Mouse (Mus musculus): Measurements from ENCODE around the gene Nox4. TPM values are rescaled to one million over a fixed set of nuclear protein-coding genes. Genes with fewer than 3 reads are reported as not detected.
"Not testable (repeated sequence)": the region's sequence is repeated elsewhere in the genome, so short reads cannot be mapped to it uniquely, and the experiment has no call there.

Gene Nox4
- polyA plus RNA-seq, 1 experiment from 2014 or later: 2.1 TPM

- Histone ChIP-seq H3K4me2 (replicated peaks) (no peak overlapping the region), H3K27ac (no peak overlapping the region), H3K27me3 (ENCODE audit: control insufficient read depth, insufficient read depth, low read length) (no peaks in the 10 kb centered on the region), H3K9me3 (ENCODE audit: control insufficient read depth, low read length) (no peaks in the 10 kb centered on the region), H3K9ac (no peak overlapping the region), H3K4me3 (replicated peaks; ENCODE audit: low read length) (no peak overlapping the region), H3K4me1 (replicated peaks; ENCODE audit: control insufficient read depth, insufficient read depth, low read length) (no peaks in the 10 kb centered on the region), H3K36me3 (replicated peaks; ENCODE audit: control insufficient read depth, insufficient read depth) (no peaks in the 10 kb centered on the region)
- no peak for ATAC-seq (ENCODE audit: low FRiP score)
- 38% methylated on average over 2 of the region's 2 CpGs for WGBS
- no peak for DNase-seq (ENCODE audit: low spot score)
These were observed 106.9 kb downstream of the Nox4 start for GRCm38 (mm10) chr7:87352818-87353217.

- H3K27ac ChIP-seq: no peak overlapping the region
- no peak overlapping the region for H3K4me2 ChIP-seq (replicated peaks)
- H3K9ac ChIP-seq: no peak overlapping the region
- no peaks in the 10 kb centered on the region for H3K4me1 ChIP-seq (replicated peaks; ENCODE audit: control insufficient read depth, insufficient read depth, low read length)
- no peak overlapping the region for H3K4me3 ChIP-seq (replicated peaks; ENCODE audit: low read length)
- no peaks in the 10 kb centered on the region for H3K27me3 ChIP-seq (ENCODE audit: control insufficient read depth, insufficient read depth, low read length)
- 0 out of 2 replicates have a peak, but pooled peaks cover 5% of the 10 kb centered on the region for H3K9me3 ChIP-seq (ENCODE audit: control insufficient read depth, low read length)
- H3K36me3 ChIP-seq (replicated peaks; ENCODE audit: control insufficient read depth, insufficient read depth): no peaks in the 10 kb centered on the region
- DNase-seq (ENCODE audit: low spot score): no peak
- no peak for ATAC-seq (ENCODE audit: low FRiP score)
These were observed 121.9 kb downstream of the Nox4 start for GRCm38 (mm10) chr7:87367834-87368233.

- no peak overlapping the region for H3K4me2 ChIP-seq (replicated peaks)
- no peaks in the 10 kb centered on the region for H3K27me3 ChIP-seq (ENCODE audit: control insufficient read depth, insufficient read depth, low read length)
- H3K4me3 ChIP-seq (replicated peaks; ENCODE audit: low read length): no peak overlapping the region
- H3K27ac ChIP-seq: no peak overlapping the region
- 90% methylated on average over 1 of the region's 1 CpGs for WGBS
- no peak overlapping the region for H3K9ac ChIP-seq
- H3K36me3 ChIP-seq (replicated peaks; ENCODE audit: control insufficient read depth, insufficient read depth): no peaks in the 10 kb centered on the region
- ATAC-seq (ENCODE audit: low FRiP score): no peak
- H3K9me3 ChIP-seq (ENCODE audit: control insufficient read depth, low read length): 0 out of 2 replicates have a peak, but pooled peaks cover 5% of the 10 kb centered on the region
- H3K4me1 ChIP-seq (replicated peaks; ENCODE audit: control insufficient read depth, insufficient read depth, low read length): no peaks in the 10 kb centered on the region
- no peak for DNase-seq (ENCODE audit: low spot score)
These were observed 123.2 kb downstream of the Nox4 start for GRCm38 (mm10) chr7:87369131-87369530.

GRCm38 (mm10) chr7:87370789-87371188, 124.9 kb downstream of the Nox4 start:
- Histone ChIP-seq H3K27ac (no peak overlapping the region), H3K4me2 (replicated peaks) (no peak overlapping the region), H3K9me3 (ENCODE audit: control insufficient read depth, low read length) (no peaks in the 10 kb centered on the region), H3K4me1 (replicated peaks; ENCODE audit: control insufficient read depth, insufficient read depth, low read length) (no peaks in the 10 kb centered on the region), H3K4me3 (replicated peaks; ENCODE audit: low read length) (no peak overlapping the region), H3K9ac (no peak overlapping the region), H3K36me3 (replicated peaks; ENCODE audit: control insufficient read depth, insufficient read depth) (no peaks in the 10 kb centered on the region), H3K27me3 (ENCODE audit: control insufficient read depth, insufficient read depth, low read length) (no peaks in the 10 kb centered on the region)
- 87% methylated on average over 2 of the region's 2 CpGs for WGBS
- no peak for ATAC-seq (ENCODE audit: low FRiP score)
- DNase-seq (ENCODE audit: low spot score): no peak

GRCm38 (mm10) chr7:87371316-87371715, 125.4 kb downstream of the Nox4 start:
- 94% methylated on average over 2 of the region's 2 CpGs for WGBS
- Histone ChIP-seq H3K27ac (no peak overlapping the region), H3K4me3 (replicated peaks; ENCODE audit: low read length) (no peak overlapping the region), H3K27me3 (ENCODE audit: control insufficient read depth, insufficient read depth, low read length) (no peaks in the 10 kb centered on the region), H3K9me3 (ENCODE audit: control insufficient read depth, low read length) (no peaks in the 10 kb centered on the region), H3K4me1 (replicated peaks; ENCODE audit: control insufficient read depth, insufficient read depth, low read length) (no peaks in the 10 kb centered on the region), H3K4me2 (replicated peaks) (no peak overlapping the region), H3K36me3 (replicated peaks; ENCODE audit: control insufficient read depth, insufficient read depth) (no peaks in the 10 kb centered on the region), H3K9ac (no peak overlapping the region)
- DNase-seq (ENCODE audit: low spot score) (no peak), ATAC-seq (ENCODE audit: low FRiP score) (no peak)

GRCm38 (mm10) chr7:87374322-87374721, 128.4 kb downstream of the Nox4 start:
- H3K4me3 ChIP-seq (replicated peaks; ENCODE audit: low read length): no peak overlapping the region
- H3K27ac ChIP-seq: no peak overlapping the region
- no peak overlapping the region for H3K9ac ChIP-seq
- no peaks in the 10 kb centered on the region for H3K27me3 ChIP-seq (ENCODE audit: control insufficient read depth, insufficient read depth, low read length)
- DNase-seq (ENCODE audit: low spot score) (no peak), ATAC-seq (ENCODE audit: low FRiP score) (no peak)
- H3K36me3 ChIP-seq (replicated peaks; ENCODE audit: control insufficient read depth, insufficient read depth): no peaks in the 10 kb centered on the region
- no peak overlapping the region for H3K4me2 ChIP-seq (replicated peaks)
- no peaks in the 10 kb centered on the region for H3K9me3 ChIP-seq (ENCODE audit: control insufficient read depth, low read length)
- H3K4me1 ChIP-seq (replicated peaks; ENCODE audit: control insufficient read depth, insufficient read depth, low read length): no peaks in the 10 kb centered on the region

- Histone ChIP-seq H3K4me2 (replicated peaks) (no peak overlapping the region), H3K27me3 (ENCODE audit: control insufficient read depth, insufficient read depth, low read length) (no peaks in the 10 kb centered on the region), H3K27ac (no peak overlapping the region), H3K4me1 (replicated peaks; ENCODE audit: control insufficient read depth, insufficient read depth, low read length) (no peaks in the 10 kb centered on the region), H3K4me3 (replicated peaks; ENCODE audit: low read length) (no peak overlapping the region), H3K9me3 (ENCODE audit: control insufficient read depth, low read length) (no peaks in the 10 kb centered on the region), H3K9ac (no peak overlapping the region), H3K36me3 (replicated peaks; ENCODE audit: control insufficient read depth, insufficient read depth) (no peaks in the 10 kb centered on the region)
- ATAC-seq (ENCODE audit: low FRiP score) (no peak), DNase-seq (ENCODE audit: low spot score) (no peak)
- 56% methylated on average over 2 of the region's 2 CpGs for WGBS
These were observed 129.0 kb downstream of the Nox4 start for GRCm38 (mm10) chr7:87374935-87375334.

GRCm38 (mm10) chr7:87397023-87397422, 151.1 kb downstream of the Nox4 start:
- H3K36me3 ChIP-seq (replicated peaks; ENCODE audit: control insufficient read depth, insufficient read depth): no peaks in the 10 kb centered on the region
- no peaks in the 10 kb centered on the region for H3K27me3 ChIP-seq (ENCODE audit: control insufficient read depth, insufficient read depth, low read length)
- H3K4me1 ChIP-seq (replicated peaks; ENCODE audit: control insufficient read depth, insufficient read depth, low read length): no peaks in the 10 kb centered on the region
- DNase-seq (ENCODE audit: low spot score) (no peak), ATAC-seq (ENCODE audit: low FRiP score) (peak; percentile 43; the same call in 1 of the 2 replicates)
- no peak overlapping the region for H3K27ac ChIP-seq
- H3K9me3 ChIP-seq (ENCODE audit: control insufficient read depth, low read length): no peaks in the 10 kb centered on the region
- no peak overlapping the region for H3K4me3 ChIP-seq (replicated peaks; ENCODE audit: low read length)
- 88% methylated on average over 7 of the region's 7 CpGs for WGBS
- H3K4me2 ChIP-seq (replicated peaks): no peak overlapping the region
- H3K9ac ChIP-seq: no peak overlapping the region

- H3K36me3 ChIP-seq (replicated peaks; ENCODE audit: control insufficient read depth, insufficient read depth); H3K4me1 ChIP-seq (replicated peaks; ENCODE audit: control insufficient read depth, insufficient read depth, low read length); H3K27ac ChIP-seq; H3K4me2 ChIP-seq (replicated peaks); DNase-seq (ENCODE audit: low spot score); H3K27me3 ChIP-seq (ENCODE audit: control insufficient read depth, insufficient read depth, low read length); ATAC-seq (ENCODE audit: low FRiP score); H3K9me3 ChIP-seq (ENCODE audit: control insufficient read depth, low read length); H3K4me3 ChIP-seq (replicated peaks; ENCODE audit: low read length); H3K9ac ChIP-seq: not testable (repeated sequence)
- WGBS: 11% methylated on average over 4 of the region's 4 CpGs
These were observed 165.5 kb downstream of the Nox4 start for GRCm38 (mm10) chr7:87411373-87411772.

- H3K36me3 ChIP-seq (replicated peaks; ENCODE audit: control insufficient read depth, insufficient read depth): no peaks in the 10 kb centered on the region
- H3K27ac ChIP-seq: no peak overlapping the region
- no peaks in the 10 kb centered on the region for H3K27me3 ChIP-seq (ENCODE audit: control insufficient read depth, insufficient read depth, low read length)
- H3K4me3 ChIP-seq (replicated peaks; ENCODE audit: low read length): no peak overlapping the region
- no peaks in the 10 kb centered on the region for H3K9me3 ChIP-seq (ENCODE audit: control insufficient read depth, low read length)
- no peak overlapping the region for H3K9ac ChIP-seq
- DNase-seq (ENCODE audit: low spot score) (no peak), ATAC-seq (ENCODE audit: low FRiP score) (no peak)
- no peak overlapping the region for H3K4me2 ChIP-seq (replicated peaks)
- WGBS: 78% methylated on average over 1 of the region's 1 CpGs
- no peaks in the 10 kb centered on the region for H3K4me1 ChIP-seq (replicated peaks; ENCODE audit: control insufficient read depth, insufficient read depth, low read length)
These were observed 167.4 kb downstream of the Nox4 start for GRCm38 (mm10) chr7:87413271-87413670.

Data from hindbrain, embryonic 14.5 days (tissue).